Mouse (Mus musculus): ENCODE measurements at regions not wholly inside any gene's neighbourhood (a gene's known extent, or its start where the extent isn't known, plus 50 kb on each side); places are given as distances from the start of the nearest gene placed in this dataset.

- Histone ChIP-seq H3K9me3 (replicated peaks; ENCODE audit: insufficient read depth, low read length) (no peaks in the 10 kb centered on the region), H3K27ac (ENCODE audit: control insufficient read depth, low read depth, low read length) (no peak overlapping the region), H3K36me3 (ENCODE audit: control insufficient read depth in 1 of 2, insufficient read depth in 2 of 2, low read length in 2 of 2) (no peaks in the 10 kb centered on the region), H3K79me2 (ENCODE audit: control insufficient read depth, insufficient read depth, low read length, poor library complexity) (no peaks in the 10 kb centered on the region), H3K4me1 (ENCODE audit: control insufficient read depth in 1 of 2, insufficient read depth in 2 of 2, low read length in 2 of 2) (no peaks in the 10 kb centered on the region), H3K27me3 (ENCODE audit: control insufficient read depth in 1 of 2, insufficient read depth in 2 of 2, low read length in 2 of 2) (no peaks in the 10 kb centered on the region), H3K9ac (ENCODE audit: control insufficient read depth, low read depth, low read length, poor library complexity, severe bottlenecking) (no peak overlapping the region), H3K4me3 (ENCODE audit: control insufficient read depth in 1 of 2, insufficient read depth in 1 of 2, low read depth in 2 of 2, low read length in 2 of 2) (no peak overlapping the region)
- no peak for DNase-seq (ENCODE audit: low read depth, low spot score)
- no peak for TF ChIP-seq SIN3A (IDR thresholded peaks at IDR 0.05; ENCODE audit: low read length)
- TF ChIP-seq NRF1 (IDR thresholded peaks at IDR 0.05; ENCODE audit: insufficient read depth, low read depth, low read length, poor library complexity, severe bottlenecking) = no peak
- TF ChIP-seq ZNF384 (IDR thresholded peaks at IDR 0.05; ENCODE audit: low read depth, low read length) = no peak
- TF ChIP-seq MAZ (IDR thresholded peaks at IDR 0.05; ENCODE audit: low read depth, low read length) = no peak
These were observed 301.8 kb downstream of the Ndufa4 start for GRCm38 (mm10) chr6:11605526-11605925.

GRCm38 (mm10) chr6:11594936-11595335 lies 312.4 kb downstream of the Ndufa4 start:
- Histone ChIP-seq H3K27ac (ENCODE audit: control insufficient read depth, low read depth, low read length) (no peak overlapping the region), H3K9me3 (replicated peaks; ENCODE audit: insufficient read depth, low read length) (no peaks in the 10 kb centered on the region), H3K4me1 (ENCODE audit: control insufficient read depth in 1 of 2, insufficient read depth in 2 of 2, low read length in 2 of 2) (no peaks in the 10 kb centered on the region), H3K9ac (ENCODE audit: control insufficient read depth, low read depth, low read length, poor library complexity, severe bottlenecking) (no peak overlapping the region), H3K79me2 (ENCODE audit: control insufficient read depth, insufficient read depth, low read length, poor library complexity) (no peaks in the 10 kb centered on the region), H3K36me3 (ENCODE audit: control insufficient read depth in 1 of 2, insufficient read depth in 2 of 2, low read length in 2 of 2) (no peaks in the 10 kb centered on the region), H3K4me3 (ENCODE audit: control insufficient read depth in 1 of 2, insufficient read depth in 1 of 2, low read depth in 2 of 2, low read length in 2 of 2) (no peak overlapping the region), H3K27me3 (ENCODE audit: control insufficient read depth in 1 of 2, insufficient read depth in 2 of 2, low read length in 2 of 2) (no peaks in the 10 kb centered on the region)
- no peak for TF ChIP-seq RAD21 (IDR thresholded peaks at IDR 0.05; ENCODE audit: low read depth, low read length)
- TF ChIP-seq MYC (IDR thresholded peaks at IDR 0.05; ENCODE audit: low read depth, low read length) = no peak
- no peak for TF ChIP-seq MAFK (IDR thresholded peaks at IDR 0.05; ENCODE audit: borderline replicate concordance, low read depth, low read length)
- TF ChIP-seq SIN3A (IDR thresholded peaks at IDR 0.05; ENCODE audit: low read length) = no peak
- no peak for TF ChIP-seq JUND (IDR thresholded peaks at IDR 0.05; ENCODE audit: low read depth, low read length)
- TF ChIP-seq CTCF (IDR thresholded peaks at IDR 0.05 in 2 of 3, conservative IDR thresholded peaks at IDR 0.05 in 1 of 3; ENCODE audit: control insufficient read depth in 1 of 3, insufficient read depth in 1 of 3, low read depth in 2 of 3, low read length in 3 of 3, poor library complexity in 1 of 3, severe bottlenecking in 1 of 3) = no peak
- no peak for TF ChIP-seq E2F4 (IDR thresholded peaks at IDR 0.05; ENCODE audit: borderline replicate concordance, low read depth, low read length)
- no peak for TF ChIP-seq ZMIZ1 (IDR thresholded peaks at IDR 0.05; ENCODE audit: low read depth, low read length)
- TF ChIP-seq CHD1 (IDR thresholded peaks at IDR 0.05; ENCODE audit: low read depth, low read length) = no peak
- DNase-seq (ENCODE audit: low read depth, low spot score) = no peak

- TF ChIP-seq NRF1 (IDR thresholded peaks at IDR 0.05; ENCODE audit: insufficient read depth, low read depth, low read length, poor library complexity, severe bottlenecking) = no peak
- no peak for TF ChIP-seq ELF1 (IDR thresholded peaks at IDR 0.05; ENCODE audit: low read depth, low read length)
- no peak for TF ChIP-seq RCOR1 (IDR thresholded peaks at IDR 0.05; ENCODE audit: low read depth, low read length)
- TF ChIP-seq NELFE (IDR thresholded peaks at IDR 0.05; ENCODE audit: low read depth, low read length) = no peak
- no peak for TF ChIP-seq MEF2A (IDR thresholded peaks at IDR 0.05; ENCODE audit: extremely low read depth, insufficient replicate concordance, low read depth, low read length, poor library complexity, severe bottlenecking)
- TF ChIP-seq POLR2AphosphoS2 (IDR thresholded peaks at IDR 0.05; ENCODE audit: low read length) = no peak
- no peak for TF ChIP-seq E2F4 (IDR thresholded peaks at IDR 0.05; ENCODE audit: borderline replicate concordance, low read depth, low read length)
- H3K4me1 ChIP-seq (ENCODE audit: control insufficient read depth in 1 of 2, insufficient read depth in 2 of 2, low read length in 2 of 2) = no peaks in the 10 kb centered on the region
- H3K9me3 ChIP-seq (replicated peaks; ENCODE audit: insufficient read depth, low read length) = no peaks in the 10 kb centered on the region
- peak; percentile 1 for DNase-seq (ENCODE audit: low read depth, low spot score)
- H3K27ac ChIP-seq (ENCODE audit: control insufficient read depth, low read depth, low read length) = no peak overlapping the region
- H3K79me2 ChIP-seq (ENCODE audit: control insufficient read depth, insufficient read depth, low read length, poor library complexity) = no peaks in the 10 kb centered on the region
- no peak overlapping the region for H3K4me3 ChIP-seq (ENCODE audit: control insufficient read depth in 1 of 2, insufficient read depth in 1 of 2, low read depth in 2 of 2, low read length in 2 of 2)
- H3K27me3 ChIP-seq (ENCODE audit: control insufficient read depth in 1 of 2, insufficient read depth in 2 of 2, low read length in 2 of 2) = no peaks in the 10 kb centered on the region
- H3K36me3 ChIP-seq (ENCODE audit: control insufficient read depth in 1 of 2, insufficient read depth in 2 of 2, low read length in 2 of 2) = no peaks in the 10 kb centered on the region
- H3K9ac ChIP-seq (ENCODE audit: control insufficient read depth, low read depth, low read length, poor library complexity, severe bottlenecking) = no peak overlapping the region
These were observed 313.6 kb downstream of the Ndufa4 start for GRCm38 (mm10) chr6:11593583-11594271.

All from MEL (cell line).